Mouse (Mus musculus) testis, adult 2 months (tissue): Measurements from ENCODE around the gene Fam57a. TPM values are rescaled to one million over a fixed set of nuclear protein-coding genes. Genes with fewer than 3 reads are reported as not detected.

ENCODE experiments used
- H3K27ac ChIP-seq: fragments of 200-500 bp; 2 replicates; pipeline ENCODE4 v1.5.1; 2012; ENCODE audit warnings: low read depth, low read length; ENCODE audit not compliant: control insufficient read depth, insufficient read depth
- H3K27me3 ChIP-seq: fragments of 200-500 bp; 2 replicates; pipeline ENCODE4 v1.6.1; 2012; ENCODE audit warnings: mild to moderate bottlenecking, low read length, moderate library complexity; ENCODE audit not compliant: control insufficient read depth, insufficient read depth
- H3K36me3 ChIP-seq: fragments of 200-500 bp; 2 replicates; pipeline ENCODE4 v1.6.1; 2012; ENCODE audit warnings: mild to moderate bottlenecking, low read length; ENCODE audit not compliant: control insufficient read depth, insufficient read depth
- H3K4me1 ChIP-seq: fragments of 200-500 bp; 2 replicates; pipeline ENCODE4 v1.6.1; 2012; ENCODE audit warnings: low read length; ENCODE audit not compliant: control insufficient read depth, insufficient read depth
- H3K4me3 ChIP-seq: fragments of 200-500 bp; 2 replicates; pipeline ENCODE4 v1.5.1; 2012; ENCODE audit warnings: low read depth, mild to moderate bottlenecking, low read length, moderate library complexity, mixed read lengths; ENCODE audit not compliant: control insufficient read depth
- CTCF ChIP-seq: fragments of 200-500 bp; IDR thresholded peaks from 2 replicates; pipeline ENCODE4 v1.5.1; 2012; ENCODE audit warnings: low read depth, mild to moderate bottlenecking, inconsistent platforms, low read length, moderate library complexity; ENCODE audit not compliant: control insufficient read depth, insufficient read depth, insufficient replicate concordance
- POLR2A ChIP-seq: fragments of 200-500 bp; IDR thresholded peaks from 2 replicates; pipeline ENCODE4 v1.6.1; 2012; ENCODE audit warnings: low read depth, mild to moderate bottlenecking, inconsistent platforms, low read length, moderate library complexity; ENCODE audit not compliant: control insufficient read depth
- polyA plus RNA-seq: library from polyadenylated mRNA; depleted of rRNA; stranded (reverse); fragments of >200 nt; gene quantifications from 2 replicates; pipeline ENCODE4 v1.2.3, GENCODE M21; 2012

Fam57a gene
- polyA plus RNA-seq, 1 experiment: 2.4 TPM

GRCm38 (mm10) chr11:76247239-76247638, 67.8 kb downstream of the Fam57a start:
- Histone ChIP-seq H3K4me3 (no peak overlapping the region), H3K36me3 (peaks cover 1% of the 10 kb centered on the region; the same call in 1 of the 2 replicates), H3K27ac (no peak overlapping the region), H3K27me3 (no peaks in the 10 kb centered on the region), H3K4me1 (peaks cover 8% of the 10 kb centered on the region)
- TF ChIP-seq POLR2A (no peak), CTCF (no peak)

GRCm38 (mm10) chr11:76252036-76252435, 72.6 kb downstream of the Fam57a start:
- no peak overlapping the region for H3K27ac ChIP-seq
- H3K36me3 ChIP-seq: peaks cover 1% of the 10 kb centered on the region; the same call in 1 of the 2 replicates
- H3K4me3 ChIP-seq: no peak overlapping the region
- no peaks in the 10 kb centered on the region for H3K4me1 ChIP-seq
- H3K27me3 ChIP-seq: no peaks in the 10 kb centered on the region
- no peak for TF ChIP-seq CTCF
- TF ChIP-seq POLR2A: no peak

- Histone ChIP-seq H3K36me3 (no peaks in the 10 kb centered on the region), H3K4me1 (no peaks in the 10 kb centered on the region), H3K4me3 (no peak overlapping the region), H3K27ac (no peak overlapping the region), H3K27me3 (no peaks in the 10 kb centered on the region)
- peak; percentile 79; the same call in 1 of the 2 replicates for TF ChIP-seq CTCF
- no peak for TF ChIP-seq POLR2A
Observed at GRCm38 (mm10) chr11:76253145-76253917, 73.9 kb downstream of the Fam57a start.

GRCm38 (mm10) chr11:76253918-76254264, 74.4 kb downstream of the Fam57a start:
- Histone ChIP-seq H3K4me1 (no peaks in the 10 kb centered on the region), H3K4me3 (no peak overlapping the region), H3K27me3 (no peaks in the 10 kb centered on the region), H3K27ac (no peak overlapping the region), H3K36me3 (no peaks in the 10 kb centered on the region)
- TF ChIP-seq POLR2A (no peak), CTCF (no peak)

GRCm38 (mm10) chr11:76255431-76256001, 76.0 kb downstream of the Fam57a start:
- no peaks in the 10 kb centered on the region for H3K4me1 ChIP-seq
- H3K4me3 ChIP-seq: no peak overlapping the region

GRCm38 (mm10) chr11:76256129-76256528, 76.7 kb downstream of the Fam57a start:
- no peak overlapping the region for H3K27ac ChIP-seq
- H3K36me3 ChIP-seq: no peaks in the 10 kb centered on the region
- no peak for TF ChIP-seq POLR2A
- no peak for TF ChIP-seq CTCF
- H3K4me3 ChIP-seq: no peak overlapping the region
- no peaks in the 10 kb centered on the region for H3K4me1 ChIP-seq
- no peaks in the 10 kb centered on the region for H3K27me3 ChIP-seq

More at GRCm38 (mm10) chr11:76255431-76256001, 76.0 kb downstream of the Fam57a start:
- TF ChIP-seq POLR2A: no peak
- TF ChIP-seq CTCF: no peak
- no peaks in the 10 kb centered on the region for H3K27me3 ChIP-seq
- H3K36me3 ChIP-seq: no peaks in the 10 kb centered on the region
- no peak overlapping the region for H3K27ac ChIP-seq

GRCm38 (mm10) chr11:76257386-76257785, 77.9 kb downstream of the Fam57a start:
- Histone ChIP-seq H3K4me1 (no peaks in the 10 kb centered on the region), H3K27me3 (no peaks in the 10 kb centered on the region), H3K4me3 (no peak overlapping the region), H3K36me3 (no peaks in the 10 kb centered on the region; the same call in 1 of the 2 replicates), H3K27ac (no peak overlapping the region)
- no peak for TF ChIP-seq CTCF
